Mouse (Mus musculus) heart, adult 8-10 months (tissue): ENCODE results near the gene Ccdc34. TPM values are rescaled to one million over a fixed set of nuclear protein-coding genes. Genes with fewer than 3 reads are reported as not detected.
A peak's percentile ranks its signal among the peaks of the same experiment; 100 is the strongest.

Source experiments
- DNase-seq: peaks from one replicate; pipeline ENCODE4 v3.0.0; 2022; ENCODE audit warnings: low spot score
- total RNA-seq, 4 experiments: library from RNA; stranded (reverse); gene quantifications; 2 replicates each; pipeline ENCODE4 v1.2.4; 2022

The Ccdc34 gene
- total RNA-seq, 4 experiments from 2014 or later = 3.9 to 4.8 (median 4.5) TPM

GRCm38 (mm10) chr2:110177879-110178278, 160.3 kb downstream of the Ccdc34 start:
- no peak for DNase-seq

GRCm38 (mm10) chr2:110179669-110180315, 162.2 kb downstream of the Ccdc34 start:
- DNase-seq = no peak

GRCm38 (mm10) chr2:110180316-110180670, 162.7 kb downstream of the Ccdc34 start:
- no peak for DNase-seq

GRCm38 (mm10) chr2:110181666-110182065, 164.0 kb downstream of the Ccdc34 start:
- DNase-seq = no peak

- DNase-seq = no peak
These were observed 164.6 kb downstream of the Ccdc34 start for GRCm38 (mm10) chr2:110182248-110182647.

GRCm38 (mm10) chr2:110182795-110183486, 165.3 kb downstream of the Ccdc34 start:
- DNase-seq = no peak

- DNase-seq = no peak
These were observed 166.5 kb downstream of the Ccdc34 start for GRCm38 (mm10) chr2:110184071-110184470.

GRCm38 (mm10) chr2:110186427-110186980, 168.9 kb downstream of the Ccdc34 start:
- DNase-seq = no peak

GRCm38 (mm10) chr2:110188696-110189397, 171.2 kb downstream of the Ccdc34 start:
- DNase-seq = no peak

- no peak for DNase-seq
These were observed 172.8 kb downstream of the Ccdc34 start for GRCm38 (mm10) chr2:110190416-110190815.

GRCm38 (mm10) chr2:110191186-110191690, 173.6 kb downstream of the Ccdc34 start:
- no peak for DNase-seq

- no peak for DNase-seq
These were observed 174.5 kb downstream of the Ccdc34 start for GRCm38 (mm10) chr2:110191965-110192701.

- DNase-seq = no peak
These were observed 175.2 kb downstream of the Ccdc34 start for GRCm38 (mm10) chr2:110192702-110193312.

GRCm38 (mm10) chr2:110196551-110196950, 178.9 kb downstream of the Ccdc34 start:
- DNase-seq = no peak

GRCm38 (mm10) chr2:110199648-110200047, 182.0 kb downstream of the Ccdc34 start:
- DNase-seq = no peak

- no peak for DNase-seq
These were observed 184.2 kb downstream of the Ccdc34 start for GRCm38 (mm10) chr2:110201770-110202169.

- no peak for DNase-seq
These were observed 185.3 kb downstream of the Ccdc34 start for GRCm38 (mm10) chr2:110202716-110203497.

GRCm38 (mm10) chr2:110204169-110204568, 186.6 kb downstream of the Ccdc34 start:
- DNase-seq = no peak

- DNase-seq = peak; percentile 61
These were observed 187.2 kb downstream of the Ccdc34 start for GRCm38 (mm10) chr2:110204705-110205318.
